ENCODE assay signal across 27 mouse cellular contexts in the genomic region with DNA sequence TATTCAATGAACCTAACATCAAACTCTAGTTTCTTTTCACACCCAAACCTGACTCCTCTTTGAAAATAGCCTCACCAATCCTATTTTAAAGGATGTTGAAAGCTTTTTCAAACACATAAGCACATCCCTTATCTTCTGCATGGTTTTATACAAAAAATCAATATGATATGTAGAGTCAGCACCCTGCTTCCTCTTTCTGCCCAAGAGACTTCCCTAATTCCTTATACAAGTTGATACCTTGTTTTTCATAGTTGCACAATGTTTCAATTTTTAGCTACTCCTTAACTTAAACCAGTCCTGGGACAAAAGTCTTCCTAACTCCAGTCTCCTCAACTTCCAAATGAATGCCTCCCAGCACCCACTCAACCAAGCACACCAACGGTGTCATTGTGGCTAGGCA.
DNase-seq lines count a peak whose midpoint lies in the region; ATAC-seq and TF ChIP-seq lines count a peak whose summit lies in the region.
"Had no signal": no experiment of that assay in that cellular context is flagged by ENCODE, and none has a peak within 500 bp of the region (broad histone marks: within the 10 kb centered on the region; RNA-seq: fewer than 3 reads in every experiment).

No protein-coding gene starts in this region.

- no peak overlapping the region for H3K4me3 ChIP-seq in thymus, adult 2 months (ENCODE audit: control insufficient read depth, insufficient read depth, low read length)
- H3K4me3 ChIP-seq: embryonic facial prominence, embryonic 13.5 days; embryonic facial prominence, embryonic 15.5 days; erythroblast, embryonic 14.5 days; forebrain, embryonic 10.5 days; forebrain, embryonic 12.5 days had no signal

- WGBS in thymus, adult 2 months = 95% methylated on average over 1 of the region's 1 CpGs

- no peak overlapping the region for H3K27ac ChIP-seq in thymus, adult 2 months (ENCODE audit: control insufficient read depth, insufficient read depth, low read length)
- H3K27ac ChIP-seq: embryonic facial prominence, embryonic 13.5 days; embryonic facial prominence, embryonic 15.5 days; forebrain, embryonic 10.5 days; forebrain, embryonic 12.5 days had no signal

- DNase-seq in heart, adult 11 months = peak; percentile 53
- DNase-seq in heart, adult 18-20 months = no peak
- DNase-seq in thymus, adult 2 months = no peak
- no peak for DNase-seq in lung, adult 18-20 months
- DNase-seq: adrenal gland, adult 8-10 months; adrenal gland, postnatal 14 days; adrenal gland, postnatal 36 days; B cell, adult 2 months; cerebellum, adult 11-12 months; cerebellum, adult 2 months; cerebellum, adult 9-10 months; cerebellum, postnatal 10 days; cerebellum, postnatal 25 days; embryo, embryonic 11 days had no signal

- no peak for TF ChIP-seq CTCF in thymus, adult 2 months (IDR thresholded peaks at IDR 0.05; ENCODE audit: borderline replicate concordance, control insufficient read depth, extremely low read depth, insufficient read depth, low read length, poor library complexity)

- H3K4me1 ChIP-seq in thymus, adult 2 months (replicated peaks; ENCODE audit: control insufficient read depth, insufficient read depth, low read length) = no peaks in the 10 kb centered on the region

- no peaks in the 10 kb centered on the region for H3K27me3 ChIP-seq in thymus, adult 2 months (ENCODE audit: control insufficient read depth, insufficient read depth, low read length)
- H3K27me3 ChIP-seq: embryonic facial prominence, embryonic 15.5 days had no signal

- ATAC-seq in hematopoietic stem cell, adult 5-6 weeks (replicated peaks in 1 of 2; ENCODE audit: insufficient read depth in 1 of 2, low FRiP score in 2 of 2, low TSS enrichment in 1 of 2, low read depth in 1 of 2, poor library complexity in 2 of 2, severe bottlenecking in 2 of 2) = peak; percentile 42 to 56; a peak in 2 of 4 replicates
- ATAC-seq in megakaryocyte progenitor cell, adult 5-6 weeks (replicated peaks; ENCODE audit: poor library complexity) = peak; percentile 83
- ATAC-seq: activated CD4-positive, CD25-positive, alpha-beta regulatory T cell, adult 4 months; CD4-positive, CD25-positive, alpha-beta regulatory T cell, adult 4 months; forebrain, embryonic 14.5 days; forebrain, embryonic 16.5 days; Patski had no signal

- no peak for TF ChIP-seq POLR2A in thymus, adult 2 months (IDR thresholded peaks at IDR 0.05; ENCODE audit: control insufficient read depth, extremely low read depth, insufficient read depth, low read length, poor library complexity)

- H3K36me3 ChIP-seq in thymus, adult 2 months (ENCODE audit: control insufficient read depth, insufficient read depth, low read length) = no peaks in the 10 kb centered on the region
- H3K36me3 ChIP-seq: embryonic facial prominence, embryonic 13.5 days; embryonic facial prominence, embryonic 15.5 days; forebrain, embryonic 10.5 days; forebrain, embryonic 12.5 days; G1E had no signal
